Mouse (Mus musculus): ENCODE results near the gene Vmn1r54. TPM values are rescaled to one million over a fixed set of nuclear protein-coding genes. Genes with fewer than 3 reads are reported as not detected.

Gene Vmn1r54
- total and polyA plus RNA-seq, 3 experiments = not detected

DNA sequence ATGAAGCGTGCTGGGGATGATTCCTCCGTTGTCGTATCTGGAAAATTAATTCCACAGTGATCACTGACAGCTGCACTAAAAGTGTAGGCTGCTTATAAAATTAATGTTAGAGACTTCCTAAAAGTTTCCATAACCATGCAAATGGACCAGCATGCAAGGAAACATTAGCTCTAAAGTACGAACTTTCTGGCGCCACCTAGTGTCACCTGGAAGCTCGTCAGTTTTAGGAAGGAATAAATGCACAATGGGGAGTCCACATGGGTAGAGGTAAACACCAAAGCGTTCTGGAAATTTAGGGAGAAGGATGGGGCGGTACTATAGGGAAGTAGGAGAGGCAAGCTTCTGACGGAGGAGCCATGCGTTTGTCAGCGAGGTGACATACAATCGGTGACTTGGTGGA lies 42.2 kb downstream of the Vmn1r54 start:
- H3K36me3 ChIP-seq (ENCODE audit: control insufficient read depth, insufficient read depth, low read length) = no peaks in the 10 kb centered on the region
- WGBS = 50% methylated on average over 12 of the region's 12 CpGs
- H3K4me3 ChIP-seq = no peak overlapping the region
- intact Hi-C loops (cut with DNase I) = no loop called here
- no peak overlapping the region for H3K9ac ChIP-seq (ENCODE audit: low read depth, low read length)
- H3K79me2 ChIP-seq (replicated peaks; ENCODE audit: control insufficient read depth, insufficient read depth, low read length) = no peaks in the 10 kb centered on the region
- DNase-seq = no peak
- H3K27me3 ChIP-seq (ENCODE audit: control insufficient read depth, insufficient read depth, low read length) = no peaks in the 10 kb centered on the region
- H3K4me1 ChIP-seq (ENCODE audit: control insufficient read depth, insufficient read depth, low read length) = no peaks in the 10 kb centered on the region
- TF ChIP-seq POLR2A (IDR thresholded peaks at IDR 0.05; ENCODE audit: insufficient read depth, low read depth, low read length) (no peak), CTCF (IDR thresholded peaks at IDR 0.05) (peak; percentile 53), EP300 (IDR thresholded peaks at IDR 0.05; ENCODE audit: insufficient read depth, low read depth, low read length) (no peak)
- H3K27ac ChIP-seq = no peak overlapping the region

GRCm38 (mm10) chr6:90300919-90301318 lies 54.8 kb downstream of the Vmn1r54 start, which contains the start of gene BC048671:
Gene BC048671, plus strand, starts transcription at chr6:90301219.
- no peak within 1 kb of the TSS for H3K4me3 ChIP-seq
- 78% methylated on average over 1 of the region's 1 CpGs for WGBS
- H3K27me3 ChIP-seq (ENCODE audit: control insufficient read depth, insufficient read depth, low read length) = no peaks in the 10 kb centered on the region
- no peaks in the 10 kb centered on the region for H3K79me2 ChIP-seq (replicated peaks; ENCODE audit: control insufficient read depth, insufficient read depth, low read length)
- H3K36me3 ChIP-seq (ENCODE audit: control insufficient read depth, insufficient read depth, low read length) = no peaks in the 10 kb centered on the region
- H3K4me1 ChIP-seq (ENCODE audit: control insufficient read depth, insufficient read depth, low read length) = no peaks in the 10 kb centered on the region
- intact Hi-C loops (cut with DNase I) = no loop called here
- DNase-seq = no peak
- no peak within 1 kb of the TSS for H3K9ac ChIP-seq (ENCODE audit: low read depth, low read length)
- H3K27ac ChIP-seq = no peak within 1 kb of the TSS
- no peak for TF ChIP-seq EP300 (IDR thresholded peaks at IDR 0.05; ENCODE audit: insufficient read depth, low read depth, low read length)
- no peak for TF ChIP-seq CTCF (IDR thresholded peaks at IDR 0.05)
- no peak for TF ChIP-seq POLR2A (IDR thresholded peaks at IDR 0.05; ENCODE audit: insufficient read depth, low read depth, low read length)

GRCm38 (mm10) chr6:90306315-90306975 lies 60.3 kb downstream of the Vmn1r54 start:
- no peak for DNase-seq
- no peaks in the 10 kb centered on the region for H3K4me1 ChIP-seq (ENCODE audit: control insufficient read depth, insufficient read depth, low read length)
- intact Hi-C loops (cut with DNase I) = no loop called here
- H3K9ac ChIP-seq (ENCODE audit: low read depth, low read length) = no peak overlapping the region
- H3K27ac ChIP-seq = no peak overlapping the region
- WGBS = 73% methylated on average over 6 of the region's 6 CpGs
- TF ChIP-seq CTCF (IDR thresholded peaks at IDR 0.05) (no peak), POLR2A (IDR thresholded peaks at IDR 0.05; ENCODE audit: insufficient read depth, low read depth, low read length) (no peak), EP300 (IDR thresholded peaks at IDR 0.05; ENCODE audit: insufficient read depth, low read depth, low read length) (no peak)
- no peaks in the 10 kb centered on the region for H3K36me3 ChIP-seq (ENCODE audit: control insufficient read depth, insufficient read depth, low read length)
- no peaks in the 10 kb centered on the region for H3K79me2 ChIP-seq (replicated peaks; ENCODE audit: control insufficient read depth, insufficient read depth, low read length)
- H3K27me3 ChIP-seq (ENCODE audit: control insufficient read depth, insufficient read depth, low read length) = no peaks in the 10 kb centered on the region
- H3K4me3 ChIP-seq = no peak overlapping the region

- intact Hi-C loops (cut with DNase I) = no loop called here
- no peak for DNase-seq
- H3K9ac ChIP-seq (ENCODE audit: low read depth, low read length) = no peak overlapping the region
Measured at GRCm38 (mm10) chr6:90308839-90309778, 63.0 kb downstream of the Vmn1r54 start.

DNA sequence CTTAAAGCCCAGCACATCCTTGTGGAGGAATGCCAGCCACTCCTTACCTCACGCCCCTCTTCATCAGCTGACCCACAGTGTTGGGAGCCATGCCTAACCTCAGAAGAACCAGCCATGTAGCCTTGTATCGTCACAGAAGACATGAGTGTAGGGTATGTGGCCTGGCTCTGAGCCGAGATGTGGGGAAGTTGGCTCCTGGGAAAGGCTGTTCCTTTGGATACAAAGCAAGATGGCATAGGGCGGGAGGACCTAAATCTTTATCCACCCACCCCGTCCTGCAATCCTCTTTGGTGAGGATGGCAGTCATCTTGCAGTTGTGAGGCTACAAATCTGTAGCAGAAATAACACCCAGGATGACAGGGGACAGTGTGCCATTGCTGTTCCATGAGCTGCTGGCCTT lies 69.9 kb downstream of the Vmn1r54 start:
- TF ChIP-seq CTCF (IDR thresholded peaks at IDR 0.05) = no peak
- TF ChIP-seq EP300 (IDR thresholded peaks at IDR 0.05; ENCODE audit: insufficient read depth, low read depth, low read length) = no peak
- TF ChIP-seq POLR2A (IDR thresholded peaks at IDR 0.05; ENCODE audit: insufficient read depth, low read depth, low read length) = no peak
- no peaks in the 10 kb centered on the region for H3K36me3 ChIP-seq (ENCODE audit: control insufficient read depth, insufficient read depth, low read length)
- H3K27me3 ChIP-seq (ENCODE audit: control insufficient read depth, insufficient read depth, low read length) = no peaks in the 10 kb centered on the region
- intact Hi-C loops (cut with DNase I) = no loop called here
- H3K27ac ChIP-seq = no peak overlapping the region
- H3K79me2 ChIP-seq (replicated peaks; ENCODE audit: control insufficient read depth, insufficient read depth, low read length) = no peaks in the 10 kb centered on the region
- no peak for DNase-seq
- no peak overlapping the region for H3K9ac ChIP-seq (ENCODE audit: low read depth, low read length)
- H3K4me3 ChIP-seq = no peak overlapping the region
- H3K4me1 ChIP-seq (ENCODE audit: control insufficient read depth, insufficient read depth, low read length) = no peaks in the 10 kb centered on the region
- WGBS = 75% methylated on average over 5 of the region's 5 CpGs

More at GRCm38 (mm10) chr6:90308839-90309778, 63.0 kb downstream of the Vmn1r54 start:
- Histone ChIP-seq H3K4me3 (no peak overlapping the region), H3K27ac (no peak overlapping the region), H3K27me3 (ENCODE audit: control insufficient read depth, insufficient read depth, low read length) (no peaks in the 10 kb centered on the region), H3K79me2 (replicated peaks; ENCODE audit: control insufficient read depth, insufficient read depth, low read length) (no peaks in the 10 kb centered on the region), H3K4me1 (ENCODE audit: control insufficient read depth, insufficient read depth, low read length) (no peaks in the 10 kb centered on the region), H3K36me3 (ENCODE audit: control insufficient read depth, insufficient read depth, low read length) (no peaks in the 10 kb centered on the region)
- no peak for TF ChIP-seq CTCF (IDR thresholded peaks at IDR 0.05)
- TF ChIP-seq POLR2A (IDR thresholded peaks at IDR 0.05; ENCODE audit: insufficient read depth, low read depth, low read length) = no peak
- WGBS = 80% methylated on average over 87 of the region's 87 CpGs

All from heart, adult 2 months (tissue).